Mouse (Mus musculus) hindbrain, embryonic 11.5 days (tissue): ENCODE data around the gene Ptprm. TPM values are rescaled to one million over a fixed set of nuclear protein-coding genes. Genes with fewer than 3 reads are reported as not detected.

Source experiments
- ATAC-seq: fragments of 200-750 bp; cut with Nextera tagmentation; 2 replicates; pipeline ENCODE4 v1.8.0; 2017; ENCODE audit warnings: mild to moderate bottlenecking, moderate TSS enrichment, moderate library complexity; ENCODE audit not compliant: low FRiP score
- DNase-seq: peaks from one replicate; pipeline ENCODE4 v3.0.0-alpha.2; 2015; ENCODE audit warnings: low spot score
- H3K27ac ChIP-seq: fragments of 300-500 bp; sonication (generic); 2 replicates; pipeline ENCODE4 v1.5.1; 2014; ENCODE audit warnings: mild to moderate bottlenecking, low read depth, low read length
- H3K27me3 ChIP-seq: fragments of 300-500 bp; sonication (generic); 2 replicates; pipeline ENCODE4 v1.6.1; 2014; ENCODE audit warnings: mild to moderate bottlenecking, low read length, moderate library complexity, mixed read lengths; ENCODE audit not compliant: control insufficient read depth, insufficient read depth
- H3K36me3 ChIP-seq: fragments of 300-500 bp; sonication (generic); 2 replicates; pipeline ENCODE4 v1.6.1; 2014; ENCODE audit warnings: mild to moderate bottlenecking, low read length, moderate library complexity, mixed read lengths; ENCODE audit not compliant: control insufficient read depth, insufficient read depth
- H3K4me1 ChIP-seq: fragments of 300-500 bp; sonication (generic); replicated peaks from 2 replicates; pipeline ENCODE4 v1.6.1; 2014; ENCODE audit warnings: low read length, mixed read lengths; ENCODE audit not compliant: control insufficient read depth, insufficient read depth
- H3K4me2 ChIP-seq: fragments of 300-500 bp; sonication (generic); replicated peaks from 2 replicates; pipeline ENCODE4 v1.6.1; 2014; ENCODE audit warnings: mild to moderate bottlenecking, low read depth, low read length
- H3K4me3 ChIP-seq: fragments of 300-500 bp; sonication (generic); 2 replicates; pipeline ENCODE4 v1.5.1; 2014; ENCODE audit warnings: low read depth, low read length
- H3K9ac ChIP-seq: fragments of 300-500 bp; sonication (generic); 2 replicates; pipeline ENCODE4 v1.6.1; 2014; ENCODE audit warnings: low read depth, low read length
- H3K9me3 ChIP-seq: fragments of 300-500 bp; sonication (generic); 2 replicates; pipeline ENCODE4 v1.6.1; 2016; ENCODE audit warnings: low read length; ENCODE audit not compliant: control insufficient read depth
- WGBS: fragments of 180-500 bp; shearing (Covaris S2); extraction: QIAGEN DNeasy Blood & Tissue Kit; methylation state at CpG from one replicate; pipeline ENCODE4 v1.1.7; 2014; 5-methylcytosine and 5-hydroxymethylcytosine counted together
- polyA plus RNA-seq: library from polyadenylated mRNA; unstranded; fragments of >200 nt; fragmentation: Nextera tagmentation; extraction: Ambion mirVana; gene quantifications from 2 replicates; pipeline ENCODE4 v1.2.1, GENCODE M21; 2014

Gene Ptprm
- polyA plus RNA-seq, 1 experiment from 2014 or later, result 11.2 TPM

DNA sequence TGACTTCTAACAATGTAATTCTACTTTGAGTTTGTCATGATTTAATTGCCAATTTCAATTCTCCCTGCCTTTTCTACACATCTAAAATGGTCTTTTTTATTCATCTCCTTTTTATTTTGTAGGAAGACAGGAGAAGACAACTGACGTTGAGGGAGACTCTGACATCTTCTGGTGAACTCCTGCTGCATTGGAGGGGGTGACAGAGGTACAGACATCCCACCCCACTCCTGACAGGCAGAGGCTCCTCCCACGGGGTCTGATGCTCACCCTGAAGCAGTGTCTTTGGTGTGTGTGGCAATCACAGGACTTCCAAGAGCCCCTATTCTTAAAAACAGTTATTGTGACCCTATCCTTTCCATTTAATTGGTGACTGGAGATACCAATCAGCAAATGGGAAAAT is 589.8 kb downstream of the Ptprm start:
- Histone ChIP-seq H3K4me3 (no peak overlapping the region), H3K9me3 (no peaks in the 10 kb centered on the region), H3K36me3 (no peaks in the 10 kb centered on the region), H3K27ac (no peak overlapping the region), H3K4me1 (peaks cover 2% of the 10 kb centered on the region; the same call in 1 of the 2 replicates), H3K27me3 (no peaks in the 10 kb centered on the region), H3K4me2 (no peak overlapping the region), H3K9ac (no peak overlapping the region)
- ATAC-seq, result no peak
- 73% methylated on average over 2 of the region's 2 CpGs for WGBS
- no peak for DNase-seq

DNA sequence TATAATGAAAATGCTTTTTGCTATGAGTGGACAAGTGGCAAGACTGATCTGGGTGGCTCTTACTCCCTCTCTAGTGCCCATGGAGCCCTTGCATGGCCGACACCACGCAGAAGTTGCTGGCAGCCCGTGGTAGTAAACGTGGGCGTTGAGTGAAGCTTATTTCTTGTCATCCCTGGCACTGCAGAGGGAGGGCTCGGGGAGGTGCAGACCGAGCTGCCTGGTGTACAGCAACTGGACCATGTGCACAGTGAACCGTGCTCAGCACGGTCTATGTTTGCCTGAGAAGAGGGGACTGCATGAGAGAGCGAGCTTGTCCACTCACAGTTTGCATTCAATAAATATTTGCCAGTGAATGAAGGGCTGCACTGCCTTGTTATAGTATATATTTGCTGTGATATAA is 591.5 kb downstream of the Ptprm start:
- no peak overlapping the region for H3K4me3 ChIP-seq
- no peaks in the 10 kb centered on the region; the same call in 1 of the 2 replicates for H3K4me1 ChIP-seq
- H3K27ac ChIP-seq, result no peak overlapping the region
- 87% methylated on average over 10 of the region's 10 CpGs for WGBS
- H3K36me3 ChIP-seq, result no peaks in the 10 kb centered on the region
- no peak for DNase-seq
- no peak for ATAC-seq
- no peaks in the 10 kb centered on the region for H3K27me3 ChIP-seq
- H3K9me3 ChIP-seq, result no peaks in the 10 kb centered on the region
- no peak overlapping the region for H3K4me2 ChIP-seq
- no peak overlapping the region for H3K9ac ChIP-seq

DNA sequence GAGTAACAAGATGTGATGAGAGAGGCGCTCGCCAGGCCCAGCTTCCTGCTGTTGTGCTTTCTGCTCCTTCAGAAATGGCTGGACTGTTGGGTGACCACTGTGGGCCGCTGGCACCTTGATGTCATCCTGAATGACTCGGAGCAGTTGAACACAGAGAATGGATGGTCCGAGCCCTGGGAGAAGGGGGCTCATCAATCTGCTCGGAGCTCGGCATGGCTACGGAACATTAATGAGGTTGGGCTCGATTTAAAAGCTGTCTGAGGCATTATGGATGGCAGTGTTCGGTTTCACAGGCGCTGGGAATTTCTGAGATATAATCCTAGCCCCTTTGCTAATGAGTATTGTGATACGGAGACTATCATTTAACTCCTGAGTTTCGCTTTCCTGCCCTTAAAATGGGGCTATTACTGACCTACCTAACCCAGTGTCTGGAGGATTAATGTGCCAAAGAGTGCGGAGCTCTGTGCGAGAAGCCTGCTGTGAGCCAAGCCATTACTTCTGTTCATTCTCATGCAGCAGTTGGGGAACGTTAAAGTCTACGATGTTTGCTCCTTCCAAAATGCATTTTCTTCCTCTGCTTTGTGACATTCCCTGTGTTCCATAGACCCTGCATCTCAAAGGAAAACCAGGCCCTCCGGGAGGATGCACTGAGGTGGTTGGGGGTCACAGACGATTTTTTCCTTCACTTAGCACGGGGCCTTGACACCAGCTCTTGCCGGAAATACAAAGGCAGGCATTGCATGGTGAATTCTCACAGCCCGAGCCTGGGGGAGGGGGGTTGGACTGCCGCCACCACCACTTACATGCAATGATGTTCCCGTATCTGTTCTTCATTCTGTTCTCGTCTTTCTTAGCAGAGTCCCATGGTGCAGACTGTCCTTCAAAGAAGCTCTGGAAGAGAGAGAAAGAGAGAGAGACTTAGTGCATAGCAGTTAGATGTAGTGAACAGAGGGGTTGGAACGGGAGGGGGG is 592.6 kb downstream of the Ptprm start:
- no peak overlapping the region for H3K9ac ChIP-seq
- H3K9me3 ChIP-seq, result no peaks in the 10 kb centered on the region
- peak; percentile 44 for DNase-seq
- peak overlapping the region; percentile 18; the same call in 1 of the 2 replicates for H3K4me2 ChIP-seq
- H3K36me3 ChIP-seq, result no peaks in the 10 kb centered on the region
- peak; percentile 63 for ATAC-seq
- H3K27ac ChIP-seq, result peak overlapping the region; percentile 65
- H3K27me3 ChIP-seq, result no peaks in the 10 kb centered on the region
- 45% methylated on average over 26 of the region's 26 CpGs for WGBS
- no peak overlapping the region for H3K4me3 ChIP-seq
- no peaks in the 10 kb centered on the region; the same call in 1 of the 2 replicates for H3K4me1 ChIP-seq

DNA sequence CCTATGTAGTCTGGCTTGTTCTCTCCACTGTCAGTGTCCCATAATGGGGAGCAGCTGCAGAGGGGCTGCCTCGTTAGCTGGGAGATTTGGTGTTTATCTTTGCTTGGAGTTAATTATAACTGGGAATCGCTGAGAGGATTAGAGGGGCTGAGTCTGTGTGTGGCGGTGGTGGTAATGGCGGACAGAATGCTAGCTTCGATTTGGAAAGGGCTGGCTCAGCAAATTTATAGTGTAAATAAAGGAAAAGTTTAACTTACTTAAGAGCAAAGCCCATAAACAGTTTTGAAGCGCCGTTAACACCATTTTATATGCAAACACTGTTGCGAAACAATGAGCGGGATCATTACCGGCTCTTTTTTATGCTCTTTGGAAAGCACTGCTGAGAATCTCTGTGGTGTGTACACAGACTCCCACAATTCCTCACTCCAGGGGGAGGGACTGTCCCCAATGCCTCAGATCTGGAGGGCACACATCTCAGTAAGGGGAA is 597.2 kb downstream of the Ptprm start:
- H3K4me2 ChIP-seq, result no peak overlapping the region
- H3K4me3 ChIP-seq, result no peak overlapping the region
- no peaks in the 10 kb centered on the region for H3K27me3 ChIP-seq
- WGBS, result 61% methylated on average over 10 of the region's 10 CpGs
- no peaks in the 10 kb centered on the region for H3K36me3 ChIP-seq
- no peak for DNase-seq
- H3K9ac ChIP-seq, result no peak overlapping the region
- H3K27ac ChIP-seq, result 0 out of 2 replicates have a peak overlapping the region, but pooled peaks have one; percentile 24
- ATAC-seq, result no peak
- H3K9me3 ChIP-seq, result no peaks in the 10 kb centered on the region
- no peaks in the 10 kb centered on the region; the same call in 1 of the 2 replicates for H3K4me1 ChIP-seq

DNA sequence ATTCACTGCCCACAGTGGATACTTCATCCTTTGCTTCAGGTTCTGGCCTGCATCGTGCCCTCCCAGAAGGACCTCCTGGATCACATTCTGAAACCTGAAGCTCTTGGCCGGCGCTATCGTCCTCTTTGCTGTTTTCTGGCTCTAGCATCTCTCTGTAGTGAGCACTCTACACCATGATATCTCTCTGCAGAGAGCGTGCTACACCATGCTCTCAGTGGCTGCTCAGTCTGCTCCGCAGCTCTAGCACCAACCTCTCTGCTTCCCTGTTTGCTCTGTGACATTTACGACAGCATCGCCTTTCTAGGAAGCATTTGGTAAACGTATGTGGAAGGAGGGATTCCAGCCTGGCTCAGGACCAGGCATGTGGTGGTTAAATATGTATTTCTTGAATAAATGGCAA is 597.8 kb downstream of the Ptprm start:
- no peaks in the 10 kb centered on the region for H3K36me3 ChIP-seq
- H3K9me3 ChIP-seq, result no peaks in the 10 kb centered on the region
- ATAC-seq (no peak), DNase-seq (no peak)
- WGBS, result 80% methylated on average over 9 of the region's 9 CpGs
- no peaks in the 10 kb centered on the region for H3K4me1 ChIP-seq
- H3K9ac ChIP-seq, result no peak overlapping the region
- H3K4me3 ChIP-seq, result no peak overlapping the region
- no peak overlapping the region for H3K4me2 ChIP-seq
- no peaks in the 10 kb centered on the region for H3K27me3 ChIP-seq
- no peak overlapping the region for H3K27ac ChIP-seq

DNA sequence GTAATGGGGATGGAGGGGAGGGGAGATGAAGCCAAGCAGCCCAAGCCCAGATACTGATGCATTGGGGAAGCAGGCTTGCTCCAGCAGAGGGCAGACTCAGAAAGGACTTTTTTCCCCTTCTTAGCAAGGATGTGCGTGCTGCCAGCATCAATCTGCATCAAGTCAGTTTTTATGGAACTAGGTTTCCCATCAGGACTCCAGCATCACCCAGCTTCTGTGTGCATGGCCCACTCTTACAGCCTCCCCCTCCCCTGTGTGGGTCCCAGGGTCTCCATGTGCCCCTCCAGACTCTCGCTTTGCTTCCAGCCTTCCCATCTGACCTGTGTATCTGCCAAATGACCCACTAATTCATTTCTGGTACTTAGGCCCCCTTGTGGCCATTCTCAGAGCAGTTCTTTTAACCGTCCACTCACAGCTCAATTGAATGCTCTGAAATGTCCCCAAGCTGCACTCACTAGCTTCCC is 599.0 kb downstream of the Ptprm start:
- WGBS, result 17% methylated on average over 3 of the region's 3 CpGs
- Histone ChIP-seq H3K9me3 (no peaks in the 10 kb centered on the region), H3K27ac (0 out of 2 replicates have a peak overlapping the region, but pooled peaks have one; percentile 7), H3K4me1 (no peaks in the 10 kb centered on the region), H3K4me2 (no peak overlapping the region), H3K4me3 (no peak overlapping the region), H3K9ac (no peak overlapping the region), H3K27me3 (no peaks in the 10 kb centered on the region), H3K36me3 (no peaks in the 10 kb centered on the region)
- peak; percentile 81 for DNase-seq
- ATAC-seq, result peak; percentile 65

DNA sequence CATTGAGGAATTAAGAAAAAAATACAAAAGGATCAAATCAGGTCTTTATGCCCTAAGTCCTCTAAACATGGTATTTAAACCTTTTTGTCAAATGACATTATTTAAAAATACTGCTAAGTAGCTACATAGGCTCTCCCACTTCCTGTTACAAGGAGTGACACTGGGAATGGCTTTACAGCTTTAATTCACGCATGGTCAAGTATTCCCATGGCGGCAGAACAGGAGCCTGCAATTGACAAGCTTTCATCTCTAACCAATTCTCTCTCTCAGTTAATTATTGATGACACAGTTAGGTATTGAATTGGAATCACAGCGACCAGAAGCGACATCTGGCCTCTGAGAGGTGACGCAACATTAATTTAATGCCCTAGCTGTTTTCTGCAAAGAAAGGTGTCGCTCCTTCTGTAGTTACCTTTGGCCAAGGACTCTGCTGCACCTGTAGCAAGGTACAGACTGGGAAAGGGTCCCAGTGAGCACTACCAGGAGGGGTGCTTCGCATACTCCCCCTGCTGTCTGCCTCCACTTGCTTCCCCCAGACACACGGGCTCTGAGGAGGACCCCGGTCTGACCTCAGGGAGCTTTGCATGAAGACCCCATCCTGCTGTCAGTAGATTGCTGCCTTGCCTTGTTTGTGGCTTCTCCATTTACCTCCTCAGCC is 599.9 kb downstream of the Ptprm start:
- no peak; the same call in 1 of the 2 replicates for ATAC-seq

DNA sequence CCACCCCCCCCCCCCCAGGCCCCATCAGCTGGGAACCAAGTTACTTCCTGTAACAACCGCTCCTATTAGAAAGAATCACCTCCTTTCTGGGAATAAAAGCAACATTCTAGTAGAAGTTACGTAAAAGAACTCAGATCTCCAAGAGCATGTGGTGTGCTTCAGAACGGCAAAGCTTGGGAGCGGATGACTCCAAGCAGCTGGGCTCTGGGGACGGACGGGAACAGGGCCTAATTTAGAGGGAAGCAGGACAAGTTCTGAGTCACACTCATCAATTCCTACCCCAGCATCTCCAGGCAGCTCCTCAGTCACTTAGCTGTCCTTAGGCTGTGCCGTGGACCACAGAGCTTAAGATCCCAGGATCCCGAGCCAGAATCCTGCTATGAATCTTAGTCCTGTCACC is 602.5 kb downstream of the Ptprm start:
- Histone ChIP-seq H3K4me3 (no peak overlapping the region), H3K9me3 (no peaks in the 10 kb centered on the region), H3K4me1 (no peaks in the 10 kb centered on the region), H3K4me2 (no peak overlapping the region), H3K27ac (no peak overlapping the region), H3K9ac (no peak overlapping the region), H3K27me3 (no peaks in the 10 kb centered on the region), H3K36me3 (no peaks in the 10 kb centered on the region)
- ATAC-seq (no peak), DNase-seq (no peak)
- 95% methylated on average over 8 of the region's 8 CpGs for WGBS

More for the DNA sequence above, 599.9 kb downstream of the Ptprm start:
- Histone ChIP-seq H3K9ac (no peak overlapping the region), H3K27ac (0 out of 2 replicates have a peak overlapping the region, but pooled peaks have one; percentile 7), H3K27me3 (no peaks in the 10 kb centered on the region), H3K4me2 (no peak overlapping the region), H3K9me3 (no peaks in the 10 kb centered on the region), H3K36me3 (no peaks in the 10 kb centered on the region), H3K4me3 (no peak overlapping the region), H3K4me1 (no peaks in the 10 kb centered on the region)
- no peak for DNase-seq
- 56% methylated on average over 9 of the region's 9 CpGs for WGBS
